Mouse (Mus musculus): Measurements from ENCODE around the gene Tmem214.

- TF ChIP-seq CTCF (IDR thresholded peaks at IDR 0.05; ENCODE audit: insufficient read depth, low read length), result no peak
- TF ChIP-seq POLR2A (IDR thresholded peaks at IDR 0.05; ENCODE audit: borderline replicate concordance, extremely low read depth, low read depth, low read length), result no peak
Measured at GRCm38 (mm10) chr5:30833416-30833815, 34.4 kb upstream of the Tmem214 start.

Data from lung, adult 2 months (tissue).